Mouse (Mus musculus) hindbrain, embryonic 14.5 days (tissue): ENCODE results near the gene Grik3. TPM values are rescaled to one million over a fixed set of nuclear protein-coding genes. Genes with fewer than 3 reads are reported as not detected.

Experiments used
- ATAC-seq: fragments of 200-750 bp; cut with Nextera tagmentation; 2 replicates; pipeline ENCODE4 v1.8.0; 2017; ENCODE audit warnings: moderate number of reproducible peaks, mild to moderate bottlenecking, moderate TSS enrichment, moderate library complexity; ENCODE audit not compliant: low FRiP score
- DNase-seq: peaks from one replicate; pipeline ENCODE4 v3.0.0-alpha.2; 2015; ENCODE audit warnings: low spot score
- H3K27ac ChIP-seq: fragments of 300-500 bp; sonication (generic); 2 replicates; pipeline ENCODE4 v1.5.1; 2014; ENCODE audit warnings: mild to moderate bottlenecking, moderate library complexity
- H3K27me3 ChIP-seq: fragments of 300-500 bp; sonication (generic); 2 replicates; pipeline ENCODE4 v1.6.1; 2014; ENCODE audit warnings: mild to moderate bottlenecking, low read length, mixed read lengths; ENCODE audit not compliant: control insufficient read depth, insufficient read depth
- H3K36me3 ChIP-seq: fragments of 300-500 bp; sonication (generic); replicated peaks from 2 replicates; pipeline ENCODE4 v1.6.1; 2014; ENCODE audit not compliant: control insufficient read depth, insufficient read depth
- H3K4me1 ChIP-seq: fragments of 300-500 bp; sonication (generic); replicated peaks from 2 replicates; pipeline ENCODE4 v1.6.1; 2014; ENCODE audit warnings: antibody characterized with exemption, low read length, mixed read lengths; ENCODE audit not compliant: control insufficient read depth, insufficient read depth
- H3K4me2 ChIP-seq: fragments of 300-500 bp; sonication (generic); replicated peaks from 2 replicates; pipeline ENCODE4 v1.6.1; 2014; ENCODE audit warnings: mild to moderate bottlenecking, moderate library complexity
- H3K4me3 ChIP-seq: fragments of 300-500 bp; sonication (generic); replicated peaks from 2 replicates; pipeline ENCODE4 v1.5.1; 2014; ENCODE audit warnings: mild to moderate bottlenecking, low read length
- H3K9ac ChIP-seq: fragments of 300-500 bp; sonication (generic); 2 replicates; pipeline ENCODE4 v1.6.1; 2014
- H3K9me3 ChIP-seq: fragments of 300-500 bp; sonication (generic); 2 replicates; pipeline ENCODE4 v1.6.1; 2016; ENCODE audit warnings: low read length; ENCODE audit not compliant: control insufficient read depth
- WGBS: fragments of 180-500 bp; shearing (Covaris S2); extraction: QIAGEN DNeasy Blood & Tissue Kit; methylation state at CpG from one replicate; pipeline ENCODE4 v1.1.7; 2014; 5-methylcytosine and 5-hydroxymethylcytosine counted together
- polyA plus RNA-seq: library from polyadenylated mRNA; unstranded; fragments of >200 nt; fragmentation: Nextera tagmentation; extraction: Ambion mirVana; gene quantifications from 2 replicates; pipeline ENCODE4 v1.2.1, GENCODE M21; 2014

Gene Grik3
- polyA plus RNA-seq, 1 experiment from 2014 or later, result 6.0 TPM

DNA sequence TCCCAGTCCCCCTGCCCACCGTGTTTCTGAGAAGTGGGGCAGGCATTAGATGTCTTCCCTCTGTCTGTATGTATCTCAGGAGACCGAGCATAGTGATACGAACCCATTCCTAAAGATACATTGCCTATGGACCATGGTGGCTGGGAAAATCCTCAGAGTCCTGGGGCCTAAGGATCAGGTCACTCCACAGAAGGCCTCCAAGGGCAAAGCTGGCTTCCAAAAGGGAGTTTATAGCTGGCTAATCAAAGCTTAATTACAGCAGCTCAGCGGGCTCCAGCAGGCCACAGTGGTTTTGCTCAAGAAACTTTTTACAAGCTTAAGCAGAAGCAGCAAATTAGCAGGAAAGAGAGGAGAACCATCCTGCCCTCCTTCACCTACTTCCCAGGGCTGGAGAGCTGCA lies 237.1 kb downstream of the Grik3 start:
- Histone ChIP-seq H3K4me2 (peak overlapping the region; percentile 52), H3K4me1 (peaks cover 31% of the 10 kb centered on the region), H3K4me3 (peak overlapping the region; percentile 15), H3K27ac (peak overlapping the region; percentile 73; the same call in 1 of the 2 replicates), H3K36me3 (no peaks in the 10 kb centered on the region), H3K9me3 (no peaks in the 10 kb centered on the region), H3K9ac (peak overlapping the region; percentile 39; the same call in 1 of the 2 replicates), H3K27me3 (peaks cover 13% of the 10 kb centered on the region)
- WGBS, result 14% methylated on average over 4 of the region's 4 CpGs
- DNase-seq, result no peak
- no peak for ATAC-seq

DNA sequence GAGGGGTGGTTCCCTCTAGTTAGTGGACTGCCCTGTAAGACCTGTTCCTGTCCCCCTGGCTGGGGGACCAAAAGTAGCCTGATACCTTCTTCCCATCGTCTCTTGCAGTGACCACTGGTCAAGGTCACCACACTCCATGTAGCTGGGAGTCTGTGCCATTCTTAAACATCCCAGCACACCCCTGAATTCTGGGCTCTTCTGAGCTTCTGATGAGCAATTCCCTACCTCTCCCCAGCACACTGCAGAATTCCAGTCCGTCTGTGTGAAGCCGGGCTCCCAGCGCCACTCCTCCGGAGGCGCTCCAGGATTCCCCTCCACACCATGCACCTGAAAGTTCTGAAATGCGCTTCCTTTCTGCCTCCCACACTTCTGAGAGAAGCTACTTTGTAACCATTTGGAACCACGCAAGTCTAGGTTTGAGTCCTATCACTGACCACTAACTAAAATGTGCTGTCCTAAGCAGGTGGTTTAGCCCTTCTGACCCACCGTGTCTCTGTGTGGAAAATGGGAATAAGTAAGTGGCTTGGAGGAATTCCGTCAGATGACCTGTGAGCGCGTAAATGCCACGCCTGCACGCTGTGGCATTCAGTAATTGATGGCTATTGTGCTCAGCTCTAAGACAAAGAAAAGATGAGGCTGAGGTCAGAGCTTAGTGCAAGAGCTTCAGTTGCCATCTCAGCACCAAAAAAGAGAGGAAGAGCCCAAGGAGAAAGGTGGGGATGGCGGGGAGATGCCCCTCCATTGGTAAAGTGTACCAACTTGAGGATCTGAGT lies 237.8 kb downstream of the Grik3 start:
- 9% methylated on average over 15 of the region's 15 CpGs for WGBS
- H3K9me3 ChIP-seq, result no peaks in the 10 kb centered on the region
- peak overlapping the region; percentile 15 for H3K4me3 ChIP-seq
- DNase-seq (no peak), ATAC-seq (no peak)
- H3K36me3 ChIP-seq, result no peaks in the 10 kb centered on the region
- peaks cover 31% of the 10 kb centered on the region for H3K4me1 ChIP-seq
- peak overlapping the region; percentile 52 for H3K4me2 ChIP-seq
- H3K9ac ChIP-seq, result peak overlapping the region; percentile 50
- H3K27me3 ChIP-seq, result peaks cover 13% of the 10 kb centered on the region
- H3K27ac ChIP-seq, result peak overlapping the region; percentile 73

DNA sequence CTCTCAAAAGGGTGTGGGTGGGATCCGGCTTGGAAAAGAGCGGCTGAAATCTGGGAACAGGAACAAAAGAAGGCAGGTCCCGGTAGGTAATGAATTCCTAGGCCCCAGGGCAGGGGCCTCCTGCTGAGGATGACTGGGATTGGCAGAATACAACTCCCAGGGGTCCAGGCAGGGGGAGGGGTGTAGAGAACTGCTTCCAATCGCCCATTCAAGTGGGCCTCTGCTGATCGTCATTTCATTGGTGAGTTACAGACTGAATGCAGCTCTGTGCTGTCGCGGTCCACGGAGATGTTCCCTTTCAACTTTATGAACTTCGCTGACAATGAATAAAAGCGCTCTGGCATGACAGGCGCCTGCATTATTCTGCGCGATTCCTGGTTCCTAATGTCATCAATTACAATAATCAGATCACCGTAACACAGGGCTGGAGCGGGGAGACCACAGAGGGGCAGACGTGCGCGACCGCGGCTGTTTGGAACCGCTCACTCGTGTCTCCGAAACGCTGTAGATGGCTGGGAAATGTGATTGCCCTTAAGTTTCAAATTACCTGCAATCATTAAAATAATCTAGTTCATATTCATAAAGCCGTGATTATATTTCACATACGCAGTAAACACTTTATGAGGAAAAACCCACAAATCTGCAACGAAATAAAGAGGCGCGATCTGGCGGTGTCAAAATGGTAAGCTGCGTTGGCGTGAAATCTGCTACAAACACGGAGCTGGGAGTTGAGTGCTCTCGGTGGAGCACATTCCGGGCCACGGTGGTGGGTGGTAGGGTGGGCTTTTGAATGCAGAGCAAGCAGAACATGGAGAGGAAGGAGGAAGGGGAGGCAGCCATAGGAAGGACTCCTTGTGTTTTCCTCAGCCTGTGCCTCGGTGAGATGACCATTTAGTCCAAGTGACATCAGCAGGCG lies 239.1 kb downstream of the Grik3 start:
- Histone ChIP-seq H3K9ac (peak overlapping the region; percentile 50), H3K36me3 (no peaks in the 10 kb centered on the region), H3K4me2 (peak overlapping the region; percentile 52), H3K27me3 (peaks cover 13% of the 10 kb centered on the region), H3K27ac (peak overlapping the region; percentile 73), H3K4me3 (peak overlapping the region; percentile 21), H3K4me1 (peaks cover 31% of the 10 kb centered on the region), H3K9me3 (no peaks in the 10 kb centered on the region)
- ATAC-seq (peak; percentile 82; the same call in 1 of the 2 replicates), DNase-seq (peak; percentile 58)
- WGBS, result 2% methylated on average over 38 of the region's 38 CpGs

DNA sequence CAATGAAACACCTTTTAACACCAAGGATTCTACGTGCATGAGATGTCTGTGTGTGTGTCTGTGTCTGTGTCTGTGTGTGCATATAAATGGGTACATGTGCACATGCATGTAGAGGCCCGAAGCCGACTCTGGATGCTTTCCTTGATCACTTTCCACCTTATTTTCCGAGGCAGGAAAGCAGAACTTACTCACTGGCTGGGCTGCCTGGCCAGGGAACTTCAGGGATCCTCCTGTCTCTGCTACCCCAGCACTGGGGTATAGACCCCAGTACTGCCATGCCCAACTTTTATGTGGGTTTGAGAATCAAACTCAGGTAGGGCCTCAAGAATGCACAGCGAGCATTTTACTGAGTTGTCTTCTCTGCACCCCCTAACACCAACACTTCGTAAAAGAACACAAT lies 240.3 kb downstream of the Grik3 start:
- Histone ChIP-seq H3K27ac (no peak overlapping the region), H3K9me3 (no peaks in the 10 kb centered on the region), H3K4me1 (peaks cover 31% of the 10 kb centered on the region), H3K27me3 (peaks cover 13% of the 10 kb centered on the region), H3K9ac (no peak overlapping the region), H3K4me2 (no peak overlapping the region), H3K36me3 (no peaks in the 10 kb centered on the region), H3K4me3 (no peak overlapping the region)
- DNase-seq (no peak), ATAC-seq (no peak)
- WGBS, result 84% methylated on average over 6 of the region's 6 CpGs

DNA sequence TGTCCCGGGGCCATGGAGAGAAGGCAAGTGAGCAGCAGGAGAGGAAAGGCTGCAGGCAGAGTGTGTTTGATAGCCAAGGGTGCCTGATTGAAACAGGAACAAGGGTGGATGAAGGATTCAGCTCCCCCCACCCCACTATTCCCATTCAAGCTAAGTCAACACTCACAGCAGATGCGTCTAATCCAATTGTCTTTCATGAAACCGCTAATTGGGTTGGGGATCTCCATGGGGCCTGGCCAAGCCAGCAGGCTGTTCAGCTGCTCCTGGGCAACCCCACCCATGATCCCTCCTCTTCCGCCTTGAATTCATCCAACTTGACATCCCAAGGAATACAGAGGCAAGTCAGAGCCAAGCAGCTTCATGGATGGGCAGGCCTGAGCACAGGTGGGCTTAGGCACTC lies 246.3 kb downstream of the Grik3 start:
- H3K4me1 ChIP-seq, result no peaks in the 10 kb centered on the region
- H3K9me3 ChIP-seq, result no peaks in the 10 kb centered on the region
- no peak for ATAC-seq
- H3K4me3 ChIP-seq, result no peak overlapping the region
- H3K9ac ChIP-seq, result no peak overlapping the region
- H3K27ac ChIP-seq, result no peak overlapping the region
- H3K27me3 ChIP-seq, result no peaks in the 10 kb centered on the region; the same call in 1 of the 2 replicates
- no peak for DNase-seq
- no peaks in the 10 kb centered on the region for H3K36me3 ChIP-seq
- H3K4me2 ChIP-seq, result no peak overlapping the region
- 52% methylated on average over 4 of the region's 4 CpGs for WGBS

DNA sequence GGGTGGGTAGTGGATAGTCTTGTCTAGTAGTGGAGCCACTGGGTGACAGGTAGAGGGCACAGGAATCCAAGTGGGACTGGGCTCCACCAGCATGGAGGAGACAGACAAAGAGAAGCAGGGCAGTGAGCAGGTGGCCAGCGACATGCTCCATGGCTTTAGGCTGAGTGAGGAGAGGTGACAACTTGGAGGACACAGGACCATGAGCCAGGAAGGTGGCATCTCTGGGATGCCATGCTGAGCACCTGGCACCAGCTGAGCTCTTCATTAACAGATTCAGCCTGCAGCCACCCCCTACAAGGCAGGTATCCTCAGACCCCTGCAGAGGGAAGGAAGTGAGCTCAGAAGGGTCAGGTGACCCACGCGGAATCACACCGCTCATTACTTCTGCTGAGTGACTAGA lies 248.3 kb downstream of the Grik3 start:
- H3K27me3 ChIP-seq, result no peaks in the 10 kb centered on the region
- WGBS, result 89% methylated on average over 4 of the region's 4 CpGs
- DNase-seq (no peak), ATAC-seq (no peak)
- H3K9ac ChIP-seq, result no peak overlapping the region
- H3K4me3 ChIP-seq, result no peak overlapping the region
- H3K9me3 ChIP-seq, result no peaks in the 10 kb centered on the region
- no peaks in the 10 kb centered on the region for H3K4me1 ChIP-seq
- H3K36me3 ChIP-seq, result no peaks in the 10 kb centered on the region
- H3K27ac ChIP-seq, result no peak overlapping the region
- H3K4me2 ChIP-seq, result no peak overlapping the region

DNA sequence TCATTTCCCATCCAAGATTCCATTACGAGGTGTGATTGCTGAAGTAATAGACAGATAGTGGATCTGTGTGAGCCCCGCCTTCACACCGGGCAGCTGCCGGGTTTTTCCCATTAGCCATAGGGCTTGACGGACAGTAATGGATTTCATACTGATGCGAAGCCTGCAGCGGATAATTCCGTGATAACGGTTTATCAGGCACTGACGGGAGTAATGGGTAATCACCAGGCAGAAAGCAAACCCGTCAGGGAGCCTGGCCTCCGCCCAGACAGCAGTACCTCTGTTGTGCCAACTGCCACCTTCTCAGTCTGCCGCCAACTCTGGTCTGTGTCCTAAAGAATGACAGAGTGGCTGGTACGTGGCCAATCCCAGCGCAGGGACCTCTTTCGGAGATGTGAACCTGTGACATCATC lies 251.7 kb downstream of the Grik3 start:
- ATAC-seq, result no peak; the same call in 1 of the 2 replicates
- H3K27me3 ChIP-seq, result no peaks in the 10 kb centered on the region
- H3K27ac ChIP-seq, result no peak overlapping the region
- no peak overlapping the region for H3K4me3 ChIP-seq
- no peaks in the 10 kb centered on the region for H3K4me1 ChIP-seq
- 68% methylated on average over 16 of the region's 16 CpGs for WGBS
- H3K9me3 ChIP-seq, result no peaks in the 10 kb centered on the region
- H3K9ac ChIP-seq, result no peak overlapping the region
- no peak overlapping the region for H3K4me2 ChIP-seq
- no peaks in the 10 kb centered on the region for H3K36me3 ChIP-seq
- no peak for DNase-seq

DNA sequence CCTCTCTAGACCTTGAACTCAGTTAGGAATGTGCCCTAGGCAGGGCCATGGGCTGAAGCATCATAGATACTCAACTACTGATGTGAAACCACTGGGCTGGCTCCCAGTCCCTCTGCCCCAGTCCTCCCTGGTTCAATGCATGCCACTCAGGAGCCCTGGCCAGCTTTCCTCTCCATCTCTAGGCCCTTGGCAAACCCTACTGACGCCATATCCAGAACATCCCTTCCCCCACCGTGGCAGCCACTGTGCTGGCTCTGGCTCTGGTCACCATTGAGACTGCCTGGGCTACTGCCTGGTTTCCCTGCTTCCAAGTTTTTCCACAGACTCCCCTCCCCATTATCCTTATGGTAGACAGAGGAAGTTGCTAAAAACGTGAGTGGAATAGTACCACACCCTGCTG lies 255.4 kb downstream of the Grik3 start:
- ATAC-seq, result no peak
- no peaks in the 10 kb centered on the region for H3K27me3 ChIP-seq
- 66% methylated on average over 3 of the region's 3 CpGs for WGBS
- no peaks in the 10 kb centered on the region for H3K36me3 ChIP-seq
- no peak overlapping the region for H3K27ac ChIP-seq
- H3K4me2 ChIP-seq, result no peak overlapping the region
- H3K9me3 ChIP-seq, result no peaks in the 10 kb centered on the region
- DNase-seq, result no peak
- H3K9ac ChIP-seq, result no peak overlapping the region
- no peak overlapping the region for H3K4me3 ChIP-seq
- H3K4me1 ChIP-seq, result no peaks in the 10 kb centered on the region

DNA sequence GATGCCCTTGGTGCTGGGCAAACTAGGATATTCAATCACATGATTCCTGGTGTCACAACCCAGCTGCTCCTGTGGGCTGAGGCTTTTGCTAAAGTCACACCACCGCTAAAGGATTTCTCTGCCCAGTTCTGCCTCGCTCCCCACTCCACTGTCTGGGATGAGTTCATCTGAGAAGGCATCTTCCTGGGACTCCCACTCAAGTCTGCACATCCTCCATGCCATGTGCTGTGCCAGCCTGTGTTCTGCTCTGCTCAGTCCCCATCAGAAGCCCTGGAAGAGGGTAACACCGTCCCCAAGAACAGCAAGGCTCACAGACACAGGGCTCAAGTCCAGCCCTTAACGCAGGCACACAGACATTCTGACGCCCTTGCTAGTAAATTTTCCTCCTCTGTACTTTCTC lies 265.9 kb downstream of the Grik3 start:
- Histone ChIP-seq H3K4me2 (no peak overlapping the region), H3K4me1 (no peaks in the 10 kb centered on the region), H3K9me3 (peaks cover 5% of the 10 kb centered on the region; the same call in 1 of the 2 replicates), H3K27me3 (no peaks in the 10 kb centered on the region), H3K9ac (no peak overlapping the region), H3K36me3 (no peaks in the 10 kb centered on the region), H3K4me3 (no peak overlapping the region), H3K27ac (no peak overlapping the region)
- DNase-seq, result no peak
- 94% methylated on average over 5 of the region's 5 CpGs for WGBS
- no peak for ATAC-seq
